Mouse (Mus musculus): Measurements from ENCODE around the gene Tcf7l2. TPM values are rescaled to one million over a fixed set of nuclear protein-coding genes. Genes with fewer than 3 reads are reported as not detected.

Tcf7l2 gene
- total RNA-seq, 2 experiments from 2014 or later = 10.5 to 13.1 TPM

- peak in 1 of 2 experiments; percentile 23 for DNase-seq (ENCODE audit: low spot score in 2 of 2)
These were observed 84.4 kb downstream of the Tcf7l2 start for GRCm38 (mm10) chr19:55825951-55826507.

DNA sequence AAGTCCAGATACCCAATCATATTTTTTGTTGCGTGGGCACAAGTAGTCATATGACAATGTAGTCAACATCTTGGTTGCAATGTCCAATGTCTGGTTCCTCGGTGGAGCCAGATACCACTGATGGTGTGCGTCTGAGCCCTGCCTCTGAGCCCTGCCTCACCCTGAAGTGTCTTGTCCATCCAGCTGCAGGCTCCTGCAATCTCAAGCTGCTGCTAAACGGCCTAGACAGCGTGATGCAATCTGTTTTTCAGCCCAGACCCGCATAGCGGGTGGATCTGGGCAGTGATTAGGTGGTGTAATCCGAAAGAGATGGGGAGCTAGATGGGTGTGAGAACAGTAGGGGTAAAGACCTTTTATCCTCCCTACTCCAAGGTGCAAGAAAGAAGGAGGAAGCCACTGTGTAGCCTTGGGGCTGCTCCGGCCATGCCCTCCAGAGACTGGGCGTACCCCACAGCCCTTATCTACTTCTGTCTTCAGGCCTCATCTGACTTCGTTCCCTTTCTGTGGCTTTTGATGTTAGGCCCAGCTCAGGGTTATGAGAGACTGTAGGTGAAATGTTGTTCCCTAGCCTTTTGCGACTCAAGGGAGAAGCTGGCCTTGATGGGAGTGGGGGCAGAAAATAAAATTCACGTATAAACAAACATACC, 86.1 kb downstream of the Tcf7l2 start:
- DNase-seq (ENCODE audit: low spot score in 2 of 2) = no peak

GRCm38 (mm10) chr19:55830976-55831559, 89.4 kb downstream of the Tcf7l2 start:
- no peak for DNase-seq (ENCODE audit: low spot score in 2 of 2)

GRCm38 (mm10) chr19:55832122-55832521, 90.5 kb downstream of the Tcf7l2 start:
- no peak for DNase-seq (ENCODE audit: low spot score in 2 of 2)

- DNase-seq (ENCODE audit: low spot score in 2 of 2) = no peak
These were observed 92.3 kb downstream of the Tcf7l2 start for GRCm38 (mm10) chr19:55833807-55834385.

DNA sequence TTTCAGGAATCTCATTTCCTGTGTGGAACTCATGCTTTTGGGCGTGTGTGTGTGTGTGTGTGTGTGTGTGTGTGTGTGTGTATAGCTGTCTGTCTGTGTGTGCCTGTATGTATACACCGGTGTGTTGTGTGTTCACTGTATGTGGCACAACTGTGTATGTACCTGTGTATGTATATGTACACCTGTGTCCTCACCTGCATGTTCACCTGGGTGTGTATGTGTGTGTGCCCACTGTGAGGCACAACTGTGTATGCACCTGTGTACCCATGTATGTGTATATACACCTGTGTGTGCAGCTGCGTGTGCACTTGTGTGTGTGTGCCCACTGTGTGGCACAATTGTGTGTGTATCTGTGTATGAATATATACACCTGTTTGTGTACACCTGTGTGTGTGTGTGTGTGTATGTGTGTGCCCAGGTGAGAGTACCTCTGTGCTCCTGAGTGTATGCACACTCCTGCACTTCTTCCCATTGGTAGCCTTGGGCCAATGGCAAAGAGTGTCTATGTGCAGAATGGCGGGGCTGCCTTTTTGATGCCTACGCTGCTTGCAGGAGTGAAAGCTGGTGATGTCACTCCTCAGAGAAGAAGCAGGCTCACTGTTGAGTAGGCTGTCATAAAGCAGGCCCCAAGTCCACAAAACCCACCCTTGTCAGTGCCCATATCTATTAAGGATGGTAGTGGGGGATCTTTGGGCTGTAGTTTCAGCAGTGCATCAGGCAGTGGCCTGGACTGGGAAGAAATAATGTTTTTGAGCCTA, 95.5 kb downstream of the Tcf7l2 start:
- no peak for DNase-seq (ENCODE audit: low spot score in 2 of 2)

DNA sequence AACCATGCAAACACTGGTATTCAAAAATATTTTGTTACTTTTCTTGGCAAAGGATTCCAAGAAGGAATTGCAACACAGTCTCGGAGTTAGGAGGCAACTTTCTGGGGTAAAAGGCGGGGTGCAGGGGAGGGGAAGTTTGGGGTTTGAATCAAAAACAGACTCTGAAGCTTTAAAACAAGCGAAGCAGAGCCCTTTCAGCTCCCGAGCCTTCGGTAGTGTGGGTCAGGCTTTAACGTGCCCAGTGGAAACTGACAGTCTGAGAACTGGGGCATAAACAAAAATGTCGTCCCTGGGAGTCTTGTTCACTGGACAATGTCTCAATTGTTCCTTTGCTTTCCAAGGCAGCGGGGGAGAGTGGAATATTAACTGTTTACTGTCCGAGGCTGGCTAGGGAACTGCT, 96.3 kb downstream of the Tcf7l2 start:
- peak in 1 of 2 experiments; percentile 14 for DNase-seq (ENCODE audit: low spot score in 2 of 2)

DNA sequence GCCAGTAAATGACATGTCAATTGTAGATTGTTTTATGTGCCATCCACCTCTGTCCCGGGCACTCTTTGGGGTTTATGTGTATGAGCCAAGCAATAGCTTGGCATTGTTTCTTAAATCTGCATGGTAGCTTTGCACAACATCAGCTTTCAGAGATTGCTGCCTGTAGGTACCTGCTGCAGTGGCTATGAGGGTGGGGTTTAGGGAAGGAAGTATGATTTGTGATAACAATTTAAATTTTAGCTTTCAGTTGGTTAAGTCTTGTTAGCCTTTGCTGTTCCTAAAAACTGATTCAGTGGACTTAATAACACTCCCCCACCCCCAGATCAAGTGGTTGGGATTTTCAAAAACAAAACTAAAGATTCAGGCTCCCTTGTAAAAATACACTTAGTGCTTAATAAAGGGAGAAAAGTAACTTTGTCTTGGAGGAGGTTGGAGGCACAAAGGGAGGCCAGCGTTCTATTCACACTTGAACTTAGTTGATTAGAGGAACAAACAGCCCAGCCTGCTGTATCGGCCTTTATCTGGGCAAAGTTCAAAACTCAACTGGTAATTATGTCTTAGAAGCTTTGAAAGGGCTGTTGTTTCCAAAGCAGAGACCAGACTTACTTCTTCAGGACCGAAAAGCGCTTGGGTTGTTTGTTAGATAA, 96.9 kb downstream of the Tcf7l2 start:
- DNase-seq (ENCODE audit: low spot score in 2 of 2) = no peak

GRCm38 (mm10) chr19:55839036-55839555, 97.5 kb downstream of the Tcf7l2 start:
- no peak for DNase-seq (ENCODE audit: low spot score in 2 of 2)

DNA sequence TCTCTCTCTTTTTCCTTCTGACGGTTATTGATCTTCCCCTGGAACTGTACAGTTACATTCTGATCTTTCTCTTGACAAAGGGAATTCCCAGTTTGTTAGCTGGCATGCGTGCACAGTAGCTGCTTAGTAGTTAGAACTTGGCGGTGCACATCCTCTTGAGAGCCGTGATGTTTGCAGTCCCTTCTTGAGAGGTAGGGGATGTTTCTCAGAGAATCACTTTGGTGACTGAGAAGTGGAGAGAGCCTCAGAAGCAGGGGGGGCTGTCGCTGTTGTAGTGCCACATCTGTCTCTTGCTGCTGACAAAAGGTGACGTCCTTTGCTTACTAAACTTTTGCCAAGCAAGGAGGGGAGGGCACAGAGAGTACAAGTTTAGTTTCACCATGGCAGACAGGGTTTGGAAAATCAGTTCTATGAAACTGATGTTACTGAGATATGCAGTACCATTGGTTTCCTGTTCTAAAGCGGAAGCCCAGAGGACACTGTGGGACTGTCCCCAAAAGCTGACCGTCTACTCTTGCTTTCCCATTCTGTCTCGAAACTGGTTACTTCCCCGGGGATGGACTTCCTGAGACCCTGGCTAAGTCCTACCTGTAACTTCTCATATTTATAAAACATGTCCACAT, 99.0 kb downstream of the Tcf7l2 start:
- no peak for DNase-seq (ENCODE audit: low spot score in 2 of 2)

DNA sequence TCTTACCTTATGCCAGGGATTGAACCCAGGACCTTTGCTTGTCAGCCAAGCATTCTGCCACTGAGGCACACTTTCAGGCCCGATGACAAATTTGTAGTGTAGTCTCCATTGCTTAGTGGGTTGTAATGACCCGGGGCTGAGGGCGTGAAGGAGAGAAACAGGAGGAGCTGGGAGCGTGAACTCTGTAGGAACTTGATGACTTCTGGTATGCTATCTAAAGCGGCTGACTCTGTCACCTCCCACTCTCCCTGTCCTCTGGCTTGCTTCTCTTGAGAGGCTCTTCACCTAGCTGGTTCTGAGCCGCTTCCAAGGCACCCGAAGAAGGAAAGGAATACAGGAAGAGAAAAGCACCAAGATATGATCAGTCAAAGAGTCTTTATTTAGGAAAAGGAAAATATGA, 100.4 kb downstream of the Tcf7l2 start:
- no peak for DNase-seq (ENCODE audit: low spot score in 2 of 2)

- DNase-seq (ENCODE audit: low spot score in 2 of 2) = no peak
These were observed 101.7 kb downstream of the Tcf7l2 start for GRCm38 (mm10) chr19:55843111-55843887.

GRCm38 (mm10) chr19:55845702-55846101, 104.1 kb downstream of the Tcf7l2 start:
- no peak for DNase-seq (ENCODE audit: low spot score in 2 of 2)

DNA sequence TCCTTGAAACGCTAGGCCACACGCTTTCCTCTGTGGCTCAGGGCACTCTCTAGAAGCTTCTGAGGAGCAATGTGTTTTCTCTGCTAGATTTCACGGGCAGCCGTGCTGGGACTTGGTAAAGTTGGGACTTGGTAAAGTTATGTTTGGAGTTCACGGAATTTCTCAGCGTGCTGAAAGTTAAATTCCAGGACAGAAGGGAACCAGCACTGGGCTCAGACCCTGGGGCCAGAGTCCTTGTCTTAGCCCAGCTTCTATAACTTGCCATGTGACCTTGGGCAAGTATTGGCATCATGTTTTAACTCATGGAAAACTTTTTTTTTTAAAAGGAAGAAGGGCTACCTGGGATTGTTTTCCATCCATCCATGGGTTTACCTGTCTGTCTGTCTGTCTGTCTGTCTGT, 104.6 kb downstream of the Tcf7l2 start:
- no peak for DNase-seq (ENCODE audit: low spot score in 2 of 2)

DNA sequence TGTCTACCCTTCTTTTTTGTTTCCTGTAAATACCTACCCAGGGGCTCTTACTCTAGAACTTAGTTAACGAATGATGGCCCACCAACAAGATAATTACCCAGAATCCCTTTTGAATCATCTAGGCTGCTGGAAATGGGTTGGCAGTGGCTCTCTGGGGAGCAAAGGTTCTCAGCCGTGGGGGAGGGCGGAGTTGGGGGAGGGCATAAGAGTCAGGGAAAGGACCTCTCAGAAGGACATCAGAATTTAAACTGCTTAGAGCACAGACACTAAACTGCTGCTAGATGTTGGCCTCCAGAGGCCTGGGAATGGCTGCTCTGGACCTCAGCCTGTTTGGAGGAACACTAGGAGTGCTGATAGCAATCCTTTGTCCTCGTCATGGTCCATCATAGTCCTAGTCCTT, 105.4 kb downstream of the Tcf7l2 start:
- DNase-seq (ENCODE audit: low spot score in 2 of 2) = no peak

DNA sequence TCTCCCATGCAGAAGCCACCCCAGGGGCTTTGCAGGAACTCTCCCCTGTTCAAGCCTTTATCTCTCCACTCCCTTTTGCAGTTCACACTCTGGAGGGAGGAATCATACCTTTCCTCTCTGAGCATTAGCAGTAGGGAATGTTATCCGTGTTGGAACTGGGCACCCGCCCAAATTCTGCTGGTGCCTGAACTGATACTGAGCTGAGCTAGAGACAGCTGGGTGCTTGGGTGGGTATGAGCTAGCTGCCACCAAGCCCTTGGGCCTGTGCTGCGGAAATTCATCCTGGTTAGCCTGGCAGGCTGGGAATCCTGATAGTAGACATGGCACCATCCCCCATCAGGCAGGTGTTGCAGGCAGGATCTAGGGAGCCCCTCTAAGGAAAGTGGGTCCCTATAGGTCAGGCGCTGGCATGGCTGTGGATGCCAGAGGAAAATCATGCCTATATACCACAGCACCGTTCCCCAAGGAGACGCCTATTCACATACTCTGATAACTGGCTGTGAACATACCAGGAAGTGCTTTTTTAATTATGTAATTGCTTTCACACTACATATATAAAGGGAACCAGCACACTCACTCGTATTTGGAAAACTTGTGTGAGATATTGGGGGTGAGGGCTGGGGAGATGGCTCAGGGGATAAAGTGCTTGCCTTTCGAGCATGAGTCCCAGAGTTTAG, 108.9 kb downstream of the Tcf7l2 start:
- DNase-seq (ENCODE audit: low spot score in 2 of 2) = peak; percentile 50 to 65

GRCm38 (mm10) chr19:55851498-55852324, 110.1 kb downstream of the Tcf7l2 start:
- peak in 1 of 2 experiments; percentile 45 for DNase-seq (ENCODE audit: low spot score in 2 of 2)

DNA sequence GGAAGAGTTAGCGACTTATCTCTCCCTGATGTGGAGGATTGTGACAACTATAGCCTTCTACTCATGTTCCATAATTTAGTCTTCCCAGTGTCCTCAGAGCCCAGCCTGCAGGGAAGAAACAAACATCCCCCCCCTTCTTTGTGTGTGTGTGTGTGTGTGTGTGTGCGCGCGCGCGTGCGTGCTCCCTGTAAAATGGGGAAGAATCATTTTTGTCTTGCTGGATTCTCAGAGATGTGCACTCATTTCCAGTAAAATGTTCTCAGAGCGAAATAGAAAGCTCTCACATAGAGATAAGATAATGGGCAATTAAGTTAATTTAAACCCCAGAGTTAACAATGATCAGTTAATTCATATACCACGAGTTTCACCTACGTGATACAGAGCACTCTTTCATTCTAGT, 112.8 kb downstream of the Tcf7l2 start:
- no peak for DNase-seq (ENCODE audit: low spot score in 2 of 2)

Measured in layer of hippocampus, adult 18-20 months (tissue).